Comparison of ENCODE assay signal across 10 mouse cellular contexts in the genomic region with DNA sequence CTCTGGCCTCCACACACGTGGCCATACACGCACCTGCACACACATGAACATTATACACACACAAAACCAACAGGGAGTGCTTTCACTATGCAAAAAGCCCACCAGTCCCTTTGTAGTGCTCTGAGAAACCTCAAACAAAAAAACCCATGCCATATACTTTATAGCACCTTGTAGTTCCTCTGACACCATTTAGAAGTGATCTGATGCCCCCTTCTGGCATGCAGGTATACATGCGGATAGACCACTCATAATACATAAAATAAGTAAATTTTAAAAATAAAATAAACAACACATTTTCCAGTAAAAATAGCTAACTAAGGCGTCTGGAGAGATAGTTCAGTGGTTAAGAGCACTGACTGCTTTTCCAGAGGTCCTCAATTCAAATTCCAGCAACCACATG. TPM values are rescaled to one million over a fixed set of nuclear protein-coding genes. Genes with fewer than 3 reads are reported as not detected.
DNase-seq lines count a peak whose midpoint lies in the region; ATAC-seq lines count a peak whose summit lies in the region.
"Had no signal": no experiment of that assay in that cellular context is flagged by ENCODE, and none has a peak within 500 bp of the region (broad histone marks: within the 10 kb centered on the region; RNA-seq: fewer than 3 reads in every experiment).

No protein-coding gene starts in this region.

- WGBS in kidney, embryonic 15.5 days = 73% methylated on average over 4 of the region's 4 CpGs

- no peak overlapping the region for H3K4me3 ChIP-seq in kidney, embryonic 15.5 days (replicated peaks)

- 0 out of 2 replicates have a peak, but pooled peaks have one; percentile 36 for ATAC-seq in granulocyte monocyte progenitor cell, adult 5-6 weeks (replicated peaks; ENCODE audit: poor library complexity, severe bottlenecking)
- no peak for ATAC-seq in kidney, embryonic 15.5 days (replicated peaks; ENCODE audit: low FRiP score)

- no peaks in the 10 kb centered on the region for H3K9me3 ChIP-seq in kidney, embryonic 15.5 days (replicated peaks)

- H3K4me1 ChIP-seq in kidney, embryonic 15.5 days = peaks cover 8% of the 10 kb centered on the region

- H3K27ac ChIP-seq in kidney, embryonic 15.5 days = no peak overlapping the region

- intact Hi-C loops in left cerebral cortex, postnatal 14 days (cut with DNase I) = no loop called here

- no peak overlapping the region for H3K4me2 ChIP-seq in kidney, embryonic 15.5 days

- peaks cover 77% of the 10 kb centered on the region for H3K36me3 ChIP-seq in kidney, embryonic 15.5 days

- H3K9ac ChIP-seq in kidney, embryonic 15.5 days = no peak overlapping the region

- DNase-seq in cerebellum, postnatal 14 days = peak; percentile 43 to 48
- DNase-seq in cerebellum, postnatal 25 days = no peak
- DNase-seq in lung, postnatal 10 days = peak; percentile 39
- no peak for DNase-seq in lung, postnatal 4 days
- DNase-seq in thymus, postnatal 0 days (ENCODE audit: low spot score) = peak; percentile 78
- no peak for DNase-seq in left cerebral cortex, postnatal 14 days (ENCODE audit: low spot score in 2 of 2)
- DNase-seq: cerebellum, adult 18-20 months; heart, adult 18-20 months had no signal

- H3K27me3 ChIP-seq in kidney, embryonic 15.5 days = no peaks in the 10 kb centered on the region

RNA-seq across cellular contexts. Expression of gene Vps11, which starts 4.3 kb away (rescaled TPM):
- total RNA-seq in granulocyte monocyte progenitor cell, adult 5-6 weeks (2014; fragmentation: Nextera tagmentation) = 25.8 and 27.1 TPM in 2 replicates
- total RNA-seq in granulocyte monocyte progenitor cell, adult 5-6 weeks (2017) = 21.1 and 21.5 TPM in 2 replicates
- polyA plus RNA-seq in thymus, postnatal 0 days (2015; fragmentation: Nextera tagmentation; extraction: Ambion mirVana) = 30.1 and 30.5 TPM in 2 replicates
- total RNA-seq in left cerebral cortex, postnatal 14 days (2021) = 10 to 100 TPM; 44.2 to 44.6 TPM
- 30.4 and 32.9 TPM in 2 replicates for polyA plus RNA-seq in kidney, embryonic 15.5 days (2015; fragmentation: Nextera tagmentation; extraction: Ambion mirVana)

RNA-seq across cellular contexts. Expression of gene Hmbs, which starts 13.2 kb away (rescaled TPM):
- total RNA-seq in granulocyte monocyte progenitor cell, adult 5-6 weeks (2014; fragmentation: Nextera tagmentation) = 64.3 and 92.6 TPM in 2 replicates
- 32.2 and 47.4 TPM in 2 replicates for total RNA-seq in granulocyte monocyte progenitor cell, adult 5-6 weeks (2017)
- polyA plus RNA-seq in thymus, postnatal 0 days (2015; fragmentation: Nextera tagmentation; extraction: Ambion mirVana) = 74.7 and 79.0 TPM in 2 replicates
- 10 to 100 TPM; 18.3 to 20.2 TPM for total RNA-seq in left cerebral cortex, postnatal 14 days (2021)
- 126 and 145 TPM in 2 replicates for polyA plus RNA-seq in kidney, embryonic 15.5 days (2015; fragmentation: Nextera tagmentation; extraction: Ambion mirVana)

RNA-seq across cellular contexts. Expression of gene Hyou1, which starts 22.1 kb away (rescaled TPM):
- 126 and 142 TPM in 2 replicates for total RNA-seq in granulocyte monocyte progenitor cell, adult 5-6 weeks (2014; fragmentation: Nextera tagmentation)
- total RNA-seq in granulocyte monocyte progenitor cell, adult 5-6 weeks (2017) = 187 and 212 TPM in 2 replicates
- 13.1 and 18.5 TPM in 2 replicates for polyA plus RNA-seq in thymus, postnatal 0 days (2015; fragmentation: Nextera tagmentation; extraction: Ambion mirVana)
- 100 to 1,000 TPM; 100 to 101 TPM for total RNA-seq in left cerebral cortex, postnatal 14 days (2021)
- polyA plus RNA-seq in kidney, embryonic 15.5 days (2015; fragmentation: Nextera tagmentation; extraction: Ambion mirVana) = 43.9 and 48.2 TPM in 2 replicates

RNA-seq across cellular contexts. Expression of gene H2afx, which starts 22.7 kb away (rescaled TPM):
- 76.3 and 96.9 TPM in 2 replicates for total RNA-seq in granulocyte monocyte progenitor cell, adult 5-6 weeks (2014; fragmentation: Nextera tagmentation)
- total RNA-seq in granulocyte monocyte progenitor cell, adult 5-6 weeks (2017) = 298 and 423 TPM in 2 replicates
- polyA plus RNA-seq in thymus, postnatal 0 days (2015; fragmentation: Nextera tagmentation; extraction: Ambion mirVana) = 454 and 470 TPM in 2 replicates
- total RNA-seq in left cerebral cortex, postnatal 14 days (2021) = 10 to 100 TPM; 59.8 to 66.2 TPM
- 390 and 426 TPM in 2 replicates for polyA plus RNA-seq in kidney, embryonic 15.5 days (2015; fragmentation: Nextera tagmentation; extraction: Ambion mirVana)

RNA-seq across cellular contexts. Expression of gene Dpagt1, which starts 31.4 kb away (rescaled TPM):
- total RNA-seq in granulocyte monocyte progenitor cell, adult 5-6 weeks (2014; fragmentation: Nextera tagmentation) = 41.0 and 48.8 TPM in 2 replicates
- total RNA-seq in granulocyte monocyte progenitor cell, adult 5-6 weeks (2017) = 18.2 and 26.4 TPM in 2 replicates
- 25.7 and 25.8 TPM in 2 replicates for polyA plus RNA-seq in thymus, postnatal 0 days (2015; fragmentation: Nextera tagmentation; extraction: Ambion mirVana)
- total RNA-seq in left cerebral cortex, postnatal 14 days (2021) = 10 to 100 TPM; 14.8 to 14.9 TPM
- polyA plus RNA-seq in kidney, embryonic 15.5 days (2015; fragmentation: Nextera tagmentation; extraction: Ambion mirVana) = 41.7 and 46.7 TPM in 2 replicates

Comparison
In these comparisons a context has a peak if more than half of its experiments do, and no peak if none do; other contexts are left out.
1. DNase-seq: peak in cerebellum, postnatal 14 days (2 of 2), lung, postnatal 10 days (single experiment) and thymus, postnatal 0 days (single experiment); none in cerebellum, postnatal 25 days (0 of 2), lung, postnatal 4 days (0 of 2) and left cerebral cortex, postnatal 14 days (0 of 2).